9 mouse cellular contexts compared by ENCODE assay signal in genomic region chr3:101595866-101596630, GRCm38 (mm10). TPM values are rescaled to one million over a fixed set of nuclear protein-coding genes. Genes with fewer than 3 reads are reported as not detected.
DNase-seq lines count a peak whose midpoint lies in the region; ATAC-seq lines count a peak whose summit lies in the region.
"Had no signal": no experiment of that assay in that cellular context is flagged by ENCODE, and none has a peak within 500 bp of the region (broad histone marks: within the 10 kb centered on the region; RNA-seq: fewer than 3 reads in every experiment).

No protein-coding gene starts in this region.

- H3K9ac ChIP-seq in lung, embryonic 16.5 days (ENCODE audit: low read length): no peak overlapping the region; the same call in 1 of the 2 replicates
- H3K9ac ChIP-seq in intestine, embryonic 14.5 days (ENCODE audit: low read length): no peak overlapping the region
- H3K9ac ChIP-seq in stomach, embryonic 14.5 days (replicated peaks; ENCODE audit: low read depth, low read length): no peak overlapping the region

- H3K4me3 ChIP-seq in lung, embryonic 16.5 days (ENCODE audit: low read length): no peak overlapping the region
- no peak overlapping the region for H3K4me3 ChIP-seq in intestine, embryonic 14.5 days (ENCODE audit: low read depth, low read length)
- H3K4me3 ChIP-seq in stomach, embryonic 14.5 days (ENCODE audit: low read depth, low read length): no peak overlapping the region
- H3K4me3 ChIP-seq: megakaryocyte, embryonic 14.5 days had no signal

- peaks cover 50% of the 10 kb centered on the region for H3K4me1 ChIP-seq in lung, embryonic 16.5 days (replicated peaks; ENCODE audit: control insufficient read depth, insufficient read depth, low read length)
- H3K4me1 ChIP-seq in intestine, embryonic 14.5 days (replicated peaks; ENCODE audit: control insufficient read depth, insufficient read depth, low read length): peaks cover 50% of the 10 kb centered on the region
- H3K4me1 ChIP-seq in stomach, embryonic 14.5 days (ENCODE audit: control insufficient read depth, insufficient read depth, low read length): peaks cover 43% of the 10 kb centered on the region

- no peaks in the 10 kb centered on the region for H3K27me3 ChIP-seq in lung, embryonic 16.5 days (ENCODE audit: control insufficient read depth, insufficient read depth, low read depth, low read length)
- H3K27me3 ChIP-seq in intestine, embryonic 14.5 days (replicated peaks; ENCODE audit: control insufficient read depth, insufficient read depth, low read length): no peaks in the 10 kb centered on the region
- no peaks in the 10 kb centered on the region for H3K27me3 ChIP-seq in stomach, embryonic 14.5 days (ENCODE audit: control insufficient read depth, insufficient read depth, low read length)
- H3K27me3 ChIP-seq: megakaryocyte, embryonic 14.5 days had no signal

- peak overlapping the region; percentile 80 for H3K27ac ChIP-seq in lung, embryonic 16.5 days (ENCODE audit: low read length)
- peak overlapping the region; percentile 1; the same call in 1 of the 2 replicates for H3K27ac ChIP-seq in intestine, embryonic 14.5 days (ENCODE audit: low read depth)
- no peak overlapping the region; the same call in 1 of the 2 replicates for H3K27ac ChIP-seq in stomach, embryonic 14.5 days (ENCODE audit: low read length)

- peak overlapping the region; percentile 20 for H3K4me2 ChIP-seq in lung, embryonic 16.5 days (ENCODE audit: low read depth, low read length)
- no peak overlapping the region for H3K4me2 ChIP-seq in intestine, embryonic 14.5 days (ENCODE audit: low read length)
- no peak overlapping the region for H3K4me2 ChIP-seq in stomach, embryonic 14.5 days (replicated peaks; ENCODE audit: low read depth, low read length)

- DNase-seq in embryo, embryonic 10 days (ENCODE audit: low spot score): peak; percentile 52
- DNase-seq in embryo, embryonic 11 days: no peak
- DNase-seq in lung, postnatal 14 days: no peak
- no peak for DNase-seq in intestine, embryonic 14.5 days (ENCODE audit: low spot score)
- DNase-seq in ovary, adult 18-20 months (ENCODE audit: low spot score): no peak
- no peak for DNase-seq in cerebellum, postnatal 36 days

- ATAC-seq in lung, embryonic 16.5 days (ENCODE audit: low read depth): peak; percentile 79
- peak; percentile 69; the same call in 1 of the 2 replicates for ATAC-seq in intestine, embryonic 14.5 days (replicated peaks; ENCODE audit: low FRiP score, low TSS enrichment, low read depth)
- ATAC-seq in stomach, embryonic 14.5 days (ENCODE audit: insufficient number of reproducible peaks, insufficient read depth, low FRiP score, low read depth): peak; percentile 25; the same call in 1 of the 2 replicates

- peaks cover 18% of the 10 kb centered on the region for H3K36me3 ChIP-seq in lung, embryonic 16.5 days (ENCODE audit: control insufficient read depth, insufficient read depth, low read length)
- H3K36me3 ChIP-seq in intestine, embryonic 14.5 days (ENCODE audit: control insufficient read depth, insufficient read depth, low read length): peaks cover 42% of the 10 kb centered on the region
- H3K36me3 ChIP-seq in stomach, embryonic 14.5 days (ENCODE audit: control insufficient read depth, insufficient read depth, low read length): peaks cover 39% of the 10 kb centered on the region

- no peaks in the 10 kb centered on the region for H3K9me3 ChIP-seq in lung, embryonic 16.5 days (ENCODE audit: control insufficient read depth, low read length)
- H3K9me3 ChIP-seq in intestine, embryonic 14.5 days (ENCODE audit: control insufficient read depth, low read length): no peaks in the 10 kb centered on the region
- H3K9me3 ChIP-seq in stomach, embryonic 14.5 days (ENCODE audit: control insufficient read depth, low read depth, low read length): no peaks in the 10 kb centered on the region
- H3K9me3 ChIP-seq: megakaryocyte, embryonic 14.5 days had no signal

- 45% methylated on average over 14 of the region's 14 CpGs for WGBS in lung, embryonic 16.5 days
- 52% methylated on average over 14 of the region's 14 CpGs for WGBS in intestine, embryonic 14.5 days
- 53% methylated on average over 14 of the region's 14 CpGs for WGBS in stomach, embryonic 14.5 days

RNA-seq across cellular contexts. Expression of gene Atp1a1, which starts 8.4 kb away (rescaled TPM):
- polyA plus RNA-seq in lung, embryonic 16.5 days (2015; fragmentation: Nextera tagmentation; extraction: Ambion mirVana): 115 and 118 TPM in 2 replicates
- polyA plus RNA-seq in intestine, embryonic 14.5 days (2014; fragmentation: Nextera tagmentation; extraction: Ambion mirVana): 238 and 276 TPM in 2 replicates
- 167 and 190 TPM in 2 replicates for polyA plus RNA-seq in stomach, embryonic 14.5 days (2014; fragmentation: Nextera tagmentation; extraction: Ambion mirVana)

Comparison
In these comparisons a context has a peak if more than half of its experiments do, and no peak if none do; other contexts are left out.
1. ATAC-seq: peak in every context shown above with its lines; median percentile 79 in lung, embryonic 16.5 days; 69 in intestine, embryonic 14.5 days; 25 in stomach, embryonic 14.5 days.